ENCODE assay signal across 10 mouse cellular contexts in genomic region chr4:133419312-133420004, GRCm38 (mm10). TPM values are rescaled to one million over a fixed set of nuclear protein-coding genes. Genes with fewer than 3 reads are reported as not detected.
A peak's percentile ranks its signal among the peaks of the same experiment; 100 is the strongest.
DNase-seq lines count a peak whose midpoint lies in the region; ATAC-seq and TF ChIP-seq lines count a peak whose summit lies in the region.
"Had no signal": no experiment of that assay in that cellular context is flagged by ENCODE, and none has a peak within 500 bp of the region (broad histone marks: within the 10 kb centered on the region; RNA-seq: fewer than 3 reads in every experiment).

No protein-coding gene starts in this region.

- in situ Hi-C loops in CH12.LX (cut with MboI; ENCODE audit: low pct_ligation_motif_present, low pct_unique_long_range_greater_than_20kb, low sequenced_read_pairs), result no loop called here

- H3K36me3 ChIP-seq in kidney, embryonic 14.5 days (ENCODE audit: control insufficient read depth, insufficient read depth, low read length), result peaks cover 42% of the 10 kb centered on the region
- peaks cover 55 to 92% of the 10 kb centered on the region in 2 experiments for H3K36me3 ChIP-seq in CH12.LX (replicated peaks in 1 of 2; ENCODE audit: control insufficient read depth in 1 of 2, insufficient read depth in 1 of 2, low read length in 1 of 2)
- peaks cover 82% of the 10 kb centered on the region for H3K36me3 ChIP-seq in embryonic facial prominence, embryonic 10.5 days (replicated peaks)
- peaks cover 25% of the 10 kb centered on the region for H3K36me3 ChIP-seq in kidney, postnatal 0 days (ENCODE audit: insufficient read depth, low read length)

- TF ChIP-seq POLR2A in CH12.LX (IDR thresholded peaks at IDR 0.05; ENCODE audit: low read depth, low read length), result no peak

- no peak overlapping the region for H3K4me2 ChIP-seq in kidney, embryonic 14.5 days (replicated peaks; ENCODE audit: low read depth, low read length)
- H3K4me2 ChIP-seq in CH12.LX (ENCODE audit: insufficient read depth, low read depth, poor library complexity, severe bottlenecking), result no peak overlapping the region
- H3K4me2 ChIP-seq in kidney, postnatal 0 days (ENCODE audit: low read length), result no peak overlapping the region
- H3K4me2 ChIP-seq: embryonic facial prominence, embryonic 13.5 days; liver, embryonic 15.5 days had no signal

- TF ChIP-seq EP300 in CH12.LX (IDR thresholded peaks at IDR 0.05; ENCODE audit: low read length), result no peak

- dilution Hi-C loops in CH12.LX (cut with MboI; ENCODE audit: extremely low pct_ligation_motif_present, extremely low pct_unique_long_range_greater_than_20kb, low sequenced_read_pairs), result no loop called here

- no peak overlapping the region for H3K4me3 ChIP-seq in kidney, embryonic 14.5 days (ENCODE audit: low read length)
- no peak overlapping the region for H3K4me3 ChIP-seq in CH12.LX (replicated peaks in 1 of 3; ENCODE audit: low read depth in 2 of 3, low read length in 2 of 3, poor library complexity in 1 of 3)
- no peak overlapping the region for H3K4me3 ChIP-seq in embryonic facial prominence, embryonic 10.5 days
- H3K4me3 ChIP-seq in kidney, postnatal 0 days (replicated peaks; ENCODE audit: low read depth, low read length), result no peak overlapping the region
- H3K4me3 ChIP-seq: embryonic facial prominence, embryonic 13.5 days; liver, embryonic 15.5 days had no signal

- peak; percentile 63 for DNase-seq in kidney, adult 18-20 months
- peak; percentile 49 for DNase-seq in CH12.LX (ENCODE audit: extremely low read depth)
- DNase-seq in adrenal gland, postnatal 25 days, result peak; percentile 73
- DNase-seq in embryonic facial prominence, embryonic 10.5 days (ENCODE audit: low spot score), result peak; percentile 70
- DNase-seq in kidney, postnatal 0 days (ENCODE audit: low spot score), result peak; percentile 78
- peak; percentile 76 to 82 for DNase-seq in lung, postnatal 4 days
- DNase-seq in urinary bladder, postnatal 36 days (ENCODE audit: low spot score in 2 of 2), result peak; percentile 56 to 60

- no peaks in the 10 kb centered on the region for H3K9me3 ChIP-seq in kidney, embryonic 14.5 days (ENCODE audit: control insufficient read depth, low read length)
- no peaks in the 10 kb centered on the region for H3K9me3 ChIP-seq in CH12.LX (replicated peaks; ENCODE audit: low read length)
- no peaks in the 10 kb centered on the region for H3K9me3 ChIP-seq in embryonic facial prominence, embryonic 10.5 days
- no peaks in the 10 kb centered on the region for H3K9me3 ChIP-seq in kidney, postnatal 0 days (replicated peaks; ENCODE audit: low read length)
- H3K9me3 ChIP-seq: embryonic facial prominence, embryonic 13.5 days; liver, embryonic 15.5 days had no signal

- no peaks in the 10 kb centered on the region for H3K4me1 ChIP-seq in kidney, embryonic 14.5 days (ENCODE audit: control insufficient read depth, insufficient read depth, low read length)
- H3K4me1 ChIP-seq in CH12.LX (ENCODE audit: control insufficient read depth in 1 of 2, insufficient read depth in 2 of 2), result peaks cover 0 to 6% of the 10 kb centered on the region in 2 experiments; a peak in 1 of 4 replicates
- H3K4me1 ChIP-seq in embryonic facial prominence, embryonic 10.5 days, result peaks cover 5% of the 10 kb centered on the region; the same call in 1 of the 2 replicates
- no peaks in the 10 kb centered on the region for H3K4me1 ChIP-seq in kidney, postnatal 0 days (replicated peaks; ENCODE audit: insufficient read depth, low read length)
- H3K4me1 ChIP-seq: embryonic facial prominence, embryonic 13.5 days had no signal

- peak; percentile 55 for TF ChIP-seq RAD21 in CH12.LX (IDR thresholded peaks at IDR 0.05; ENCODE audit: low read depth, low read length)

- ATAC-seq in kidney, embryonic 14.5 days (ENCODE audit: low FRiP score, low TSS enrichment), result no peak
- ATAC-seq in kidney, postnatal 0 days (replicated peaks; ENCODE audit: low FRiP score, low read depth), result no peak

- TF ChIP-seq CTCF in CH12.LX (conservative IDR thresholded peaks at IDR 0.05 in 1 of 2, IDR thresholded peaks at IDR 0.05 in 1 of 2; ENCODE audit: low read depth in 2 of 2, low read length in 2 of 2), result peak; percentile 78
- peak; percentile 87 for TF ChIP-seq CTCF in kidney, postnatal 0 days (IDR thresholded peaks at IDR 0.05; ENCODE audit: low read depth)

- H3K9ac ChIP-seq in kidney, embryonic 14.5 days (ENCODE audit: low read depth, low read length), result no peak overlapping the region
- H3K9ac ChIP-seq in CH12.LX (ENCODE audit: insufficient read depth, low read depth), result no peak overlapping the region
- no peak overlapping the region for H3K9ac ChIP-seq in kidney, postnatal 0 days (ENCODE audit: low read depth, low read length)
- H3K9ac ChIP-seq: embryonic facial prominence, embryonic 13.5 days; liver, embryonic 15.5 days had no signal

- WGBS in kidney, embryonic 14.5 days, result 73% methylated on average over 14 of the region's 14 CpGs
- WGBS in embryonic facial prominence, embryonic 10.5 days, result 67% methylated on average over 14 of the region's 14 CpGs
- 65% methylated on average over 14 of the region's 14 CpGs for WGBS in kidney, postnatal 0 days

- H3K27me3 ChIP-seq in kidney, embryonic 14.5 days (ENCODE audit: control insufficient read depth, insufficient read depth, low read length), result no peaks in the 10 kb centered on the region
- H3K27me3 ChIP-seq in CH12.LX (replicated peaks), result no peaks in the 10 kb centered on the region
- H3K27me3 ChIP-seq in embryonic facial prominence, embryonic 10.5 days (replicated peaks; ENCODE audit: low read depth, poor library complexity, severe bottlenecking), result no peaks in the 10 kb centered on the region
- no peaks in the 10 kb centered on the region for H3K27me3 ChIP-seq in kidney, postnatal 0 days (ENCODE audit: insufficient read depth, low read length)
- H3K27me3 ChIP-seq: embryonic facial prominence, embryonic 13.5 days; liver, embryonic 15.5 days had no signal

- H3K79me2 ChIP-seq in CH12.LX (replicated peaks; ENCODE audit: control insufficient read depth, extremely low read depth, insufficient read depth, poor library complexity, severe bottlenecking), result no peaks in the 10 kb centered on the region

- H3K27ac ChIP-seq in kidney, embryonic 14.5 days (ENCODE audit: low read depth, low read length), result no peak overlapping the region
- H3K27ac ChIP-seq in CH12.LX (ENCODE audit: insufficient read depth, low read depth), result no peak overlapping the region
- H3K27ac ChIP-seq in embryonic facial prominence, embryonic 10.5 days (replicated peaks), result no peak overlapping the region; the same call in 1 of the 2 replicates
- no peak overlapping the region for H3K27ac ChIP-seq in kidney, postnatal 0 days
- H3K27ac ChIP-seq: embryonic facial prominence, embryonic 13.5 days; liver, embryonic 15.5 days had no signal

TF ChIP-seq in CH12.LX, 34 proteins besides CTCF, POLR2A, EP300 and RAD21:
- no peak for TF ChIP-seq USF2 (conservative IDR thresholded peaks at IDR 0.05; ENCODE audit: low read depth, low read length)
- TF ChIP-seq ELF1 (IDR thresholded peaks at IDR 0.05; ENCODE audit: low read depth, low read length), result 0 out of 2 replicates have a peak, but pooled peaks have one; percentile 20
- TF ChIP-seq ZMIZ1 (IDR thresholded peaks at IDR 0.05; ENCODE audit: low read depth, low read length), result no peak
- TF ChIP-seq SMC3 (IDR thresholded peaks at IDR 0.05; ENCODE audit: low read depth, low read length), result peak; percentile 82
- no peak for TF ChIP-seq MAZ (IDR thresholded peaks at IDR 0.05; ENCODE audit: low read depth, low read length)
- no peak for TF ChIP-seq SIN3A (IDR thresholded peaks at IDR 0.05; ENCODE audit: low read length)
- no peak for TF ChIP-seq JUN (IDR thresholded peaks at IDR 0.05; ENCODE audit: insufficient read depth, low read depth, low read length)
- no peak for TF ChIP-seq MEF2A (IDR thresholded peaks at IDR 0.05; ENCODE audit: borderline replicate concordance, low read depth, low read length)

RNA-seq across cellular contexts. Expression of gene Slc9a1, which starts 50.0 kb away (rescaled TPM):
- 5.6 and 7.6 TPM in 2 replicates for polyA plus RNA-seq in kidney, embryonic 14.5 days (2014; fragmentation: Nextera tagmentation; extraction: Ambion mirVana)
- total RNA-seq in CH12.LX (2012; rRNA removed) (4.2 and 4.7 TPM in 2 replicates), CH12.LX (2014; rRNA removed) (0.66 and 1.4 TPM in 2 replicates)
- 12.0 and 16.7 TPM in 2 replicates for polyA plus RNA-seq in CH12.LX (2012; ENCODE audit: insufficient read length, low read depth)
- total RNA-seq in adrenal gland, postnatal 25 days (2021), result 70.4 and 70.7 TPM in 2 replicates
- 8.6 and 9.0 TPM in 2 replicates for polyA plus RNA-seq in embryonic facial prominence, embryonic 10.5 days (2016; fragmentation: Nextera tagmentation; extraction: Ambion mirVana)
- polyA plus RNA-seq in kidney, postnatal 0 days (2015; fragmentation: Nextera tagmentation; extraction: Ambion mirVana), result 5.7 and 7.1 TPM in 2 replicates
